Mouse (Mus musculus) midbrain, embryonic 15.5 days (tissue): Measurements from ENCODE around the gene Cdnf. TPM values are rescaled to one million over a fixed set of nuclear protein-coding genes. Genes with fewer than 3 reads are reported as not detected.

Experiments used
- ATAC-seq: fragments of 200-750 bp; cut with Nextera tagmentation; replicated peaks from 2 replicates; pipeline ENCODE4 v1.8.0; 2017; ENCODE audit warnings: moderate TSS enrichment
- H3K27ac ChIP-seq: fragments of 300-500 bp; sonication (generic); 2 replicates; pipeline ENCODE4 v1.5.1; 2015; ENCODE audit warnings: mild to moderate bottlenecking, inconsistent platforms
- H3K27me3 ChIP-seq: fragments of 300-500 bp; sonication (generic); replicated peaks from 2 replicates; pipeline ENCODE4 v1.6.1; 2015; ENCODE audit warnings: inconsistent platforms
- H3K36me3 ChIP-seq: fragments of 300-500 bp; sonication (generic); replicated peaks from 2 replicates; pipeline ENCODE4 v1.6.1; 2015; ENCODE audit warnings: inconsistent platforms
- H3K4me1 ChIP-seq: fragments of 300-500 bp; sonication (generic); 2 replicates; pipeline ENCODE4 v1.6.1; 2015; ENCODE audit warnings: inconsistent platforms
- H3K4me2 ChIP-seq: fragments of 300-500 bp; sonication (generic); 2 replicates; pipeline ENCODE4 v1.6.1; 2015; ENCODE audit warnings: inconsistent platforms, mild to moderate bottlenecking, moderate library complexity
- H3K4me3 ChIP-seq: fragments of 300-500 bp; sonication (generic); 2 replicates; pipeline ENCODE4 v1.5.1; 2015; ENCODE audit warnings: mild to moderate bottlenecking, inconsistent platforms
- H3K9ac ChIP-seq: fragments of 300-500 bp; sonication (generic); 2 replicates; pipeline ENCODE4 v1.6.1; 2015; ENCODE audit warnings: mild to moderate bottlenecking, inconsistent platforms
- H3K9me3 ChIP-seq: fragments of 300-500 bp; sonication (generic); 2 replicates; pipeline ENCODE4 v1.6.1; 2016; ENCODE audit warnings: inconsistent platforms
- WGBS: fragments of 180-500 bp; shearing (Covaris S2); methylation state at CpG from one replicate; pipeline ENCODE4 v1.1.7; 2015; ENCODE audit warnings: mixed read lengths; 5-methylcytosine and 5-hydroxymethylcytosine counted together
- polyA plus RNA-seq: library from polyadenylated mRNA; unstranded; fragments of >200 nt; fragmentation: Nextera tagmentation; extraction: Ambion mirVana; gene quantifications from 2 replicates; pipeline ENCODE4 v1.2.1, GENCODE M21; 2015

Cdnf gene
- polyA plus RNA-seq, 1 experiment from 2014 or later, result 0.26 TPM

GRCm38 (mm10) chr2:3526288-3526687 is 13.5 kb downstream of the Cdnf start:
- H3K9ac ChIP-seq, result no peak overlapping the region
- no peaks in the 10 kb centered on the region for H3K4me1 ChIP-seq
- 83% methylated on average over 6 of the region's 6 CpGs for WGBS

GRCm38 (mm10) chr2:3541307-3542079 is 28.7 kb downstream of the Cdnf start:
- no peaks in the 10 kb centered on the region for H3K36me3 ChIP-seq
- no peak overlapping the region for H3K4me3 ChIP-seq
- no peak for ATAC-seq
- H3K4me2 ChIP-seq, result no peak overlapping the region
- no peaks in the 10 kb centered on the region for H3K9me3 ChIP-seq
- no peaks in the 10 kb centered on the region for H3K4me1 ChIP-seq
- H3K27ac ChIP-seq, result no peak overlapping the region
- WGBS, result 80% methylated on average over 9 of the region's 9 CpGs
- H3K9ac ChIP-seq, result no peak overlapping the region
- no peaks in the 10 kb centered on the region for H3K27me3 ChIP-seq

More at GRCm38 (mm10) chr2:3526288-3526687, 13.5 kb downstream of the Cdnf start:
- H3K4me2 ChIP-seq, result no peak overlapping the region
- H3K9me3 ChIP-seq, result no peaks in the 10 kb centered on the region
- H3K27me3 ChIP-seq, result no peaks in the 10 kb centered on the region
- no peaks in the 10 kb centered on the region for H3K36me3 ChIP-seq
- no peak overlapping the region for H3K27ac ChIP-seq
- H3K4me3 ChIP-seq, result no peak overlapping the region
- ATAC-seq, result no peak

- Histone ChIP-seq H3K9ac (no peak overlapping the region), H3K4me3 (no peak overlapping the region), H3K9me3 (no peaks in the 10 kb centered on the region), H3K4me2 (no peak overlapping the region), H3K27ac (no peak overlapping the region), H3K36me3 (no peaks in the 10 kb centered on the region), H3K27me3 (no peaks in the 10 kb centered on the region), H3K4me1 (no peaks in the 10 kb centered on the region)
- no peak for ATAC-seq
- 84% methylated on average over 2 of the region's 2 CpGs for WGBS
Measured at GRCm38 (mm10) chr2:3546055-3546454, 33.2 kb downstream of the Cdnf start.

GRCm38 (mm10) chr2:3546588-3546987 is 33.8 kb downstream of the Cdnf start:
- no peaks in the 10 kb centered on the region for H3K27me3 ChIP-seq
- no peaks in the 10 kb centered on the region for H3K4me1 ChIP-seq
- H3K4me3 ChIP-seq, result no peak overlapping the region
- H3K36me3 ChIP-seq, result no peaks in the 10 kb centered on the region
- H3K9ac ChIP-seq, result no peak overlapping the region
- 0 out of 2 replicates have a peak, but pooled peaks have one; percentile 63 for ATAC-seq
- 4% methylated on average over 4 of the region's 4 CpGs for WGBS
- no peaks in the 10 kb centered on the region for H3K9me3 ChIP-seq
- no peak overlapping the region for H3K27ac ChIP-seq
- H3K4me2 ChIP-seq, result no peak overlapping the region

- H3K27me3 ChIP-seq, result no peaks in the 10 kb centered on the region
- 78% methylated on average over 12 of the region's 12 CpGs for WGBS
- H3K9ac ChIP-seq, result no peak within 1 kb of the TSS
- H3K4me2 ChIP-seq, result no peak within 1 kb of the TSS
- H3K27ac ChIP-seq, result no peak within 1 kb of the TSS
- H3K9me3 ChIP-seq, result no peaks in the 10 kb centered on the region
- H3K36me3 ChIP-seq, result no peaks in the 10 kb centered on the region
- no peaks in the 10 kb centered on the region for H3K4me1 ChIP-seq
- ATAC-seq, result no peak
- no peak within 1 kb of the TSS for H3K4me3 ChIP-seq
Measured at GRCm38 (mm10) chr2:3570186-3570585, 57.4 kb downstream of the Cdnf start, which contains the start of gene Fam107b. TSS of gene Fam107b (plus strand) at chr2:3570488.

- no peak for ATAC-seq
- H3K4me2 ChIP-seq, result no peak overlapping the region
- H3K9me3 ChIP-seq, result no peaks in the 10 kb centered on the region
- no peaks in the 10 kb centered on the region for H3K36me3 ChIP-seq
- WGBS, result 85% methylated on average over 11 of the region's 11 CpGs
- no peaks in the 10 kb centered on the region for H3K27me3 ChIP-seq
- H3K9ac ChIP-seq, result no peak overlapping the region
- H3K4me3 ChIP-seq, result no peak overlapping the region
- no peaks in the 10 kb centered on the region for H3K4me1 ChIP-seq
- H3K27ac ChIP-seq, result no peak overlapping the region
Measured at GRCm38 (mm10) chr2:3570606-3571005, 57.8 kb downstream of the Cdnf start.

- ATAC-seq, result no peak
- Histone ChIP-seq H3K9me3 (no peaks in the 10 kb centered on the region), H3K27ac (no peak overlapping the region), H3K4me2 (no peak overlapping the region), H3K9ac (no peak overlapping the region), H3K27me3 (no peaks in the 10 kb centered on the region), H3K4me1 (no peaks in the 10 kb centered on the region), H3K4me3 (no peak overlapping the region), H3K36me3 (no peaks in the 10 kb centered on the region)
- 75% methylated on average over 7 of the region's 7 CpGs for WGBS
Measured at GRCm38 (mm10) chr2:3573883-3574282, 61.1 kb downstream of the Cdnf start.

GRCm38 (mm10) chr2:3575140-3575539 is 62.3 kb downstream of the Cdnf start:
- no peaks in the 10 kb centered on the region for H3K27me3 ChIP-seq
- H3K9ac ChIP-seq, result no peak overlapping the region
- H3K27ac ChIP-seq, result no peak overlapping the region
- no peaks in the 10 kb centered on the region for H3K4me1 ChIP-seq
- WGBS, result 83% methylated on average over 1 of the region's 1 CpGs
- ATAC-seq, result no peak
- H3K9me3 ChIP-seq, result no peaks in the 10 kb centered on the region
- H3K4me3 ChIP-seq, result no peak overlapping the region
- no peak overlapping the region for H3K4me2 ChIP-seq
- no peaks in the 10 kb centered on the region for H3K36me3 ChIP-seq

Other genes starting within 250 kb of the Cdnf start
- 110 and 115 TPM in 2 replicates for gene Nmt2, start 228.8 kb upstream of the Cdnf start, polyA plus RNA-seq
- gene Rpp38, start 180.4 kb upstream of the Cdnf start, polyA plus RNA-seq, result 9.7 and 10.9 TPM in 2 replicates
- gene Acbd7, start 176.9 kb upstream of the Cdnf start, polyA plus RNA-seq, result 1.6 and 2.8 TPM in 2 replicates
- not detected in 2 replicates for gene Olah, start 115.8 kb upstream of the Cdnf start, polyA plus RNA-seq
- gene Meig1, start 90.4 kb upstream of the Cdnf start, polyA plus RNA-seq, result 5.1 and 6.9 TPM in 2 replicates
- 9.5 and 9.6 TPM in 2 replicates for gene Dclre1c, start 88.9 kb upstream of the Cdnf start, polyA plus RNA-seq
- 8.2 TPM in 2 replicates for gene Suv39h2, start 38.0 kb upstream of the Cdnf start, polyA plus RNA-seq
- 9.2 and 9.7 TPM in 2 replicates for gene Gm45902, start 240 bp upstream of the Cdnf start, polyA plus RNA-seq
- gene Hspa14, start 216 bp upstream of the Cdnf start, polyA plus RNA-seq, result 62.3 and 64.1 TPM in 2 replicates
- 30.3 and 32.4 TPM in 2 replicates for gene Fam107b, start 57.5 kb downstream of the Cdnf start, polyA plus RNA-seq